In the genomic region with DNA sequence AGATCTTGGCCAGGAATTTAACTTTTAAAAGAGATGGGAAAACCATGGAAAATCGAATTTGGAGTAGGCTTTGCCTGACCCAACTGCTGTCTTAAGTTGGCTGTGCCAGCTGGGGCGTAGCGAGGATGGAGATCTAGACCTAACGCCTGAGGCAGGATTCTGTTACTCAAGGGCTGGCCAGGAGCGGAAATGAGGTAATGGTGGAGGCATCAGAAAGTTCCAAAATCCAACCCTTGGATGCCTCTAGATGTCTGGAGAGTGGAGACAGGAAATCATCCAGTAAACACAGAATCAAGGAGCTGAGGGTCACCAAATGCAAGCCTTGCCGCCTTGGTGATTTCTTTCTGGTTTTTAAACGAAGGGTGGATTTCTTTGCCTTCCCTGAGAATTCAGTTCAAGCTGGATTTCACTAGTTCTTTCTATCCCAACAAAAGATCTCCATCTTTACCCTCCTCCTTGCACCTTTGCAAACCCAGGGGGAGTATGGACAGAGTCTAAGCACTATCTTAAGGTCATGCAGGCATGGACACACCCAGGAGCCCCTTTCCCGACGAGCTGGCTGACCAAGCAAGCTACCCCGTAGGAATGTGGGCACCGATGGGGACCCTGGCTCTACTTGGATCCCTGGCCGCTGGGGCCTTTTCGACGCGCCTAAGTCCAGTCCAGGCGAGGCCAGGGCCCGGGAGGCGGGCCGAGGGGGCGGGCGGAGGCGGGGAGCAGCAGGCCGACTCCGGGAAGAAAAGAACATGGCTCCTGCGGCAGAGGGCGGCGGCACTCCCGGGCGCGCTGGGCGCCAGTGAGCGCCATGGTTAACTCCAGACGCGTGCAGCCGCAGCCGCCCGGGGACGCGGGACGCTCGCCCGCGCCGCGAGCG, we compare ENCODE assay signal across 8 mouse cellular contexts. TPM values are rescaled to one million over a fixed set of nuclear protein-coding genes. Genes with fewer than 3 reads are reported as not detected.
DNase-seq lines count a peak whose midpoint lies in the region; ATAC-seq lines count a peak whose summit lies in the region.

A gene (plus strand): TSS at position 619 of the 874 bp plus-strand sequence.

- peak within 1 kb of the TSS; percentile 95 for H3K9ac ChIP-seq in hindbrain, embryonic 15.5 days

- H3K27me3 ChIP-seq in hindbrain, embryonic 15.5 days = no peaks in the 10 kb centered on the region

- peaks cover 23% of the 10 kb centered on the region for H3K4me1 ChIP-seq in hindbrain, embryonic 15.5 days (replicated peaks)

- peaks cover 8% of the 10 kb centered on the region for H3K36me3 ChIP-seq in hindbrain, embryonic 15.5 days
- H3K36me3 ChIP-seq in macrophage (ENCODE audit: inconsistent target) = no peaks in the 10 kb centered on the region

- intact Hi-C loops in left cerebral cortex, postnatal 10 days (cut with DNase I) = no loop called here

- DNase-seq in adrenal gland, postnatal 10 days = peak; percentile 92
- DNase-seq in gastrocnemius, postnatal 10 days = peak; percentile 82
- peak; percentile 46 to 89 for DNase-seq in left cerebral cortex, postnatal 10 days (ENCODE audit: extremely low spot score in 1 of 2, low spot score in 2 of 2)
- peak; percentile 76 to 80 for DNase-seq in right cerebral cortex, postnatal 10 days (ENCODE audit: low spot score in 2 of 2)
- DNase-seq in thymus, adult 18-20 months = no peak

- H3K27ac ChIP-seq in hindbrain, embryonic 15.5 days (replicated peaks) = peak within 1 kb of the TSS; percentile 94
- no peak within 1 kb of the TSS for H3K27ac ChIP-seq in macrophage

- 14% methylated on average over 34 of the region's 46 CpGs for whole genome bisulfite sequencing in hindbrain, embryonic 15.5 days
- 15% methylated on average over 43 of the region's 46 CpGs for WGBS in macrophage (ENCODE audit: missing documents)

- H3K4me2 ChIP-seq in hindbrain, embryonic 15.5 days = peak within 1 kb of the TSS; percentile 65

- peaks cover 29% of the 10 kb centered on the region for H3K79me2 ChIP-seq in macrophage (ENCODE audit: inconsistent target)

- H3K9me3 ChIP-seq in hindbrain, embryonic 15.5 days = no peaks in the 10 kb centered on the region

- ATAC-seq in common myeloid progenitor, adult 5-6 weeks (replicated peaks; ENCODE audit: low read depth, poor library complexity, severe bottlenecking) = peak; percentile 65
- ATAC-seq in hindbrain, embryonic 15.5 days (ENCODE audit: low FRiP score, low read depth) = peak; percentile 88

- peak within 1 kb of the TSS; percentile 88 for H3K4me3 ChIP-seq in hindbrain, embryonic 15.5 days
- peak within 1 kb of the TSS; percentile 35 for H3K4me3 ChIP-seq in macrophage (ENCODE audit: inconsistent target)

RNA-seq across cellular contexts. Expression of the gene that starts here (rescaled TPM):
- total RNA-seq in adrenal gland, postnatal 10 days (2021) = 10 to 100 TPM; 31.4 to 37.3 TPM
- 3.8 and 6.2 TPM in 2 replicates for total RNA-seq in common myeloid progenitor, adult 5-6 weeks (2017)
- total RNA-seq in gastrocnemius, postnatal 10 days (2021) = 10 to 100 TPM; 24.8 to 32.6 TPM
- polyA plus RNA-seq in hindbrain, embryonic 15.5 days (2015; fragmentation: Nextera tagmentation; extraction: Ambion mirVana) = 8.8 and 9.2 TPM in 2 replicates
- 10 to 100 TPM; 24.8 to 25.7 TPM for total RNA-seq in left cerebral cortex, postnatal 10 days (2021)
- 10 to 100 TPM; 30.9 to 91.5 (median 62.3) TPM for total RNA-seq in macrophage (2018; cell fraction: chromatin; rRNA removed)
- 10 to 100 TPM in 16 of 26 experiments, 1 to 10 TPM in 10; 5.5 to 17.2 (median 10.8) TPM for total RNA-seq in macrophage (2018; cell fraction: cytosol; rRNA removed)
- total RNA-seq in macrophage (2018; cell fraction: nucleus; rRNA removed) = 10 to 100 TPM; 20.7 to 81.2 (median 42.6) TPM
- polyA plus RNA-seq in macrophage (2018) = 10.8 to 12.0 TPM (median 11.3 TPM) in 3 replicates

Comparison
In these comparisons a context has a peak if more than half of its experiments do, and no peak if none do; other contexts are left out.
1. DNase-seq: peak in adrenal gland, postnatal 10 days (single experiment), gastrocnemius, postnatal 10 days (single experiment), left cerebral cortex, postnatal 10 days (2 of 2) and right cerebral cortex, postnatal 10 days (2 of 2); none in thymus, adult 18-20 months (0 of 2).